Mouse (Mus musculus): ENCODE data around the gene BC035947. TPM values are rescaled to one million over a fixed set of nuclear protein-coding genes. Genes with fewer than 3 reads are reported as not detected.

The BC035947 gene
- polyA plus RNA-seq (2015; fragmentation: Illumina TruSeq; extraction: RNeasy Lipid Tissue Mini Kit (QIAGEN cat#74804); ENCODE audit: insufficient read depth, low replicate concordance), result 0.25 TPM

DNA sequence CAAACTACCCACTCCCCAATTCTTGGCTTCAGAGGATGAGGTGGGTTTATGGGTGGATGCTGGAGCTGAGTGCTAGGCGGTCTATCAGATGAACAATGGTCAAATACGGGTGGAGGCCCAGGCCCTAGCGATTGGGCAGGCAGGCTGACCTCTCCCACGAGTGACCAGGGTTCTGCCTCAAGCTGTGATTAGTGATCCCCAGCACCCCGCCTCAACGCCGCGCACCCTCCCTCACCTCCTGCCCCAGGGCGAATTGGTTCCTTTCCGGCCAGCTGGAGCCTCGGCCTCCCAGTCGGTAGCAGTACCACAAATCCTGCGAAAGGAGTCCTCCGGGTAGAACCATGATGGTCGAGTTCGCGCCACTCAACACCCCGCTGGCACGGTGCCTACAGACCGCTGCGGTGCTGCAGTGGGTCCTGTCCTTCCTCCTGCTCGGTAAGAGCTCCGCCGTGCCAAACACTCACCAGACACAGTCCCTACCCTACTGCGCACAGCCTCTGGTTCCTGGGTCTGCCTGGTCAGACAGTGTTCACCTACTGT is at the start of gene BC035947:
BC035947 (minus strand) TSS at position 538 of the 540 bp plus-strand sequence.

GRCm38 (mm10) chr1:78510862-78511261 is 1.1 kb downstream of the BC035947 start, which contains the start of gene Mogat1:
Gene Mogat1, plus strand, starts transcription at chr1:78510991.

DNA sequence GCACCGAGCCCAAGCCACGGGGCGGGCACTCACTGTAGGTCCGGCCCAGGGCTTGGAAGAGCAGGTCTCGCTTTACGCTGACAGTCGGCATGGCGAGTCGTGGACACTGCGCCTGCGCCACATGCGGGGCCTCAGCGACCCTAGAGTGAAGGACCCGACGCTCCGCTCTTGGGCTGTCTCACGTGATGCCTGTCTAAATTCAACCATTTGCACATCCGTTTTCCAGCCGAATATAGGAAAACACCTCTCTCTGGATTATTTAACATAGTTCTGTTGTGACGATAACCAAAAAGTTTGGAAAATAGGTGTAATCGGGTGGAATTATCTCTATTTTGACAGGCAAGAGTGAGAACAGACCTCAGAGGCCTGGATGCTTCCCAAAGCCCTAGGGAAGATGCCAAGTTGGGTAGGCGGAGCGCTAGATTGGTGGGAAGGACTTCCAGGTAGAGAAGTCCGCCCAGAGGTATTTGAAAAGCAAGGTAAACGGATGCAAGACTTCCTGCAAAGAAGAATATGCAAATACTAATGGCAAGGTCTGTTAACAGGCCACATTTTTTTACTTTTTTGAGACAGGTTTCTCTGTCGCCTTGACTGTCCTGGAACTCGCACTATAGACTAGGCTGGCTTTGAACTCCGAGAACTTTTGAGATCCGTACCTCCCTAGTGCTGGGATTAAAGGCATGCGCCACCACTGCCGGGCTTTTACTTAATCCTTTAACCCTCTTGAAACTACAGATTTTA is 23.0 kb downstream of the BC035947 start, which contains the start of gene Farsb:
Farsb (minus strand) TSS at position 146 of the 741 bp plus-strand sequence.

Other genes starting within 250 kb of the BC035947 start
- gene Sgpp2, start 201.8 kb downstream of the BC035947 start, polyA plus RNA-seq (2015; fragmentation: Illumina TruSeq; extraction: RNeasy Lipid Tissue Mini Kit (QIAGEN cat#74804); ENCODE audit: insufficient read depth, low replicate concordance), result not detected
- 77.9 TPM for gene Farsb, start 23.3 kb downstream of the BC035947 start, polyA plus RNA-seq (2015; fragmentation: Illumina TruSeq; extraction: RNeasy Lipid Tissue Mini Kit (QIAGEN cat#74804); ENCODE audit: insufficient read depth, low replicate concordance)
- gene Mogat1, start 1.2 kb downstream of the BC035947 start, polyA plus RNA-seq (2015; fragmentation: Illumina TruSeq; extraction: RNeasy Lipid Tissue Mini Kit (QIAGEN cat#74804); ENCODE audit: insufficient read depth, low replicate concordance), result 0.62 TPM
- gene Acsl3, start 145.7 kb upstream of the BC035947 start, polyA plus RNA-seq (2015; fragmentation: Illumina TruSeq; extraction: RNeasy Lipid Tissue Mini Kit (QIAGEN cat#74804); ENCODE audit: insufficient read depth, low replicate concordance), result 23.1 TPM
- gene Utp14b, start 145.9 kb upstream of the BC035947 start, polyA plus RNA-seq (2015; fragmentation: Illumina TruSeq; extraction: RNeasy Lipid Tissue Mini Kit (QIAGEN cat#74804); ENCODE audit: insufficient read depth, low replicate concordance), result 6.0 TPM

All from spleen, adult 10 weeks (tissue).